In genomic region chr16:44685401-44685800, GRCm38 (mm10) we compare ENCODE assay signal across 28 mouse cellular contexts. TPM values are rescaled to one million over a fixed set of nuclear protein-coding genes. Genes with fewer than 3 reads are reported as not detected.
DNase-seq lines count a peak whose midpoint lies in the region; ATAC-seq lines count a peak whose summit lies in the region.
"Had no signal": no experiment of that assay in that cellular context is flagged by ENCODE, and none has a peak within 500 bp of the region (broad histone marks: within the 10 kb centered on the region; RNA-seq: fewer than 3 reads in every experiment).

No protein-coding gene starts in this region.

- H3K4me3 ChIP-seq in forebrain, embryonic 12.5 days (replicated peaks): no peak overlapping the region
- H3K4me3 ChIP-seq in forebrain, embryonic 11.5 days (ENCODE audit: low read depth, low read length): no peak overlapping the region
- H3K4me3 ChIP-seq in neural tube, embryonic 13.5 days: no peak overlapping the region
- H3K4me3 ChIP-seq: embryonic facial prominence, embryonic 15.5 days; forebrain, embryonic 15.5 days; heart, adult 2 months; heart, embryonic 12.5 days; kidney, embryonic 15.5 days; left cerebral cortex, adult 2 months; limb, embryonic 13.5 days; liver, embryonic 12.5 days; midbrain, embryonic 12.5 days had no signal

- H3K9me3 ChIP-seq in forebrain, embryonic 12.5 days: peaks cover 12% of the 10 kb centered on the region
- peaks cover 4% of the 10 kb centered on the region; the same call in 1 of the 2 replicates for H3K9me3 ChIP-seq in forebrain, embryonic 11.5 days (ENCODE audit: control insufficient read depth, low read length)
- peaks cover 9% of the 10 kb centered on the region; the same call in 1 of the 2 replicates for H3K9me3 ChIP-seq in neural tube, embryonic 13.5 days
- H3K9me3 ChIP-seq: embryonic facial prominence, embryonic 15.5 days; kidney, embryonic 15.5 days; liver, embryonic 12.5 days had no signal

- H3K36me3 ChIP-seq in forebrain, embryonic 12.5 days (replicated peaks): no peaks in the 10 kb centered on the region
- no peaks in the 10 kb centered on the region; the same call in 1 of the 2 replicates for H3K36me3 ChIP-seq in forebrain, embryonic 11.5 days (ENCODE audit: control insufficient read depth, insufficient read depth, low read length)
- no peaks in the 10 kb centered on the region for H3K36me3 ChIP-seq in neural tube, embryonic 13.5 days
- H3K36me3 ChIP-seq: embryonic facial prominence, embryonic 15.5 days; forebrain, embryonic 15.5 days; heart, embryonic 12.5 days; kidney, embryonic 15.5 days; limb, embryonic 13.5 days; liver, embryonic 12.5 days had no signal

- DNase-seq in adrenal gland, adult 2 months: peak; percentile 50
- DNase-seq in adrenal gland, postnatal 4 days (ENCODE audit: low spot score in 2 of 2): no peak
- no peak for DNase-seq in forebrain, embryonic 11.5 days (ENCODE audit: low spot score)
- DNase-seq in neural tube, embryonic 10.5 days (ENCODE audit: extremely low spot score, low spot score): no peak
- DNase-seq in testis, postnatal 14 days (ENCODE audit: low spot score): no peak
- DNase-seq: cerebellum, adult 18-20 months; cerebellum, postnatal 10 days; heart, adult 2 months; heart, postnatal 4 days; kidney, adult 18-20 months; kidney, postnatal 25 days; liver, postnatal 0 days; lung, postnatal 36 days; right cerebral cortex, postnatal 4 days; thymus, adult 2 months; thymus, postnatal 36 days had no signal

- WGBS in forebrain, embryonic 12.5 days: 82% methylated on average over 7 of the region's 7 CpGs
- 81% methylated on average over 7 of the region's 7 CpGs for WGBS in forebrain, embryonic 11.5 days
- whole genome bisulfite sequencing in neural tube, embryonic 13.5 days: 75% methylated on average over 7 of the region's 7 CpGs

- no peak overlapping the region for H3K9ac ChIP-seq in forebrain, embryonic 12.5 days
- H3K9ac ChIP-seq in forebrain, embryonic 11.5 days (ENCODE audit: low read length): no peak overlapping the region
- no peak overlapping the region for H3K9ac ChIP-seq in neural tube, embryonic 13.5 days
- H3K9ac ChIP-seq: embryonic facial prominence, embryonic 15.5 days; forebrain, embryonic 15.5 days; heart, embryonic 12.5 days; kidney, embryonic 15.5 days; limb, embryonic 13.5 days; liver, embryonic 12.5 days; liver, postnatal 0 days; midbrain, embryonic 12.5 days had no signal

- peaks cover 60% of the 10 kb centered on the region for H3K4me1 ChIP-seq in forebrain, embryonic 12.5 days
- peaks cover 11% of the 10 kb centered on the region for H3K4me1 ChIP-seq in forebrain, embryonic 11.5 days (replicated peaks; ENCODE audit: control insufficient read depth, insufficient read depth, low read length)
- H3K4me1 ChIP-seq in neural tube, embryonic 13.5 days (replicated peaks): peaks cover 52% of the 10 kb centered on the region

- no peak overlapping the region for H3K4me2 ChIP-seq in forebrain, embryonic 12.5 days
- no peak overlapping the region for H3K4me2 ChIP-seq in forebrain, embryonic 11.5 days (ENCODE audit: low read depth, low read length, severe bottlenecking)
- no peak overlapping the region for H3K4me2 ChIP-seq in neural tube, embryonic 13.5 days
- H3K4me2 ChIP-seq: embryonic facial prominence, embryonic 15.5 days; forebrain, embryonic 15.5 days; heart, embryonic 12.5 days; kidney, embryonic 15.5 days; limb, embryonic 13.5 days; liver, embryonic 12.5 days; midbrain, embryonic 12.5 days had no signal

- 0 out of 2 replicates have a peak overlapping the region, but pooled peaks have one; percentile 31 for H3K27ac ChIP-seq in forebrain, embryonic 12.5 days
- H3K27ac ChIP-seq in forebrain, embryonic 11.5 days (ENCODE audit: low read depth, low read length): no peak overlapping the region
- H3K27ac ChIP-seq in neural tube, embryonic 13.5 days (replicated peaks): peak overlapping the region; percentile 76
- H3K27ac ChIP-seq: forebrain, embryonic 15.5 days; heart, adult 2 months; kidney, embryonic 15.5 days; left cerebral cortex, adult 2 months; liver, embryonic 12.5 days; midbrain, embryonic 12.5 days; stomach, postnatal 0 days had no signal

- no peak for ATAC-seq in forebrain, embryonic 12.5 days (ENCODE audit: low FRiP score)
- ATAC-seq in forebrain, embryonic 11.5 days (replicated peaks; ENCODE audit: low FRiP score): no peak
- no peak for ATAC-seq in neural tube, embryonic 13.5 days (ENCODE audit: low read depth)
- ATAC-seq: forebrain, embryonic 15.5 days; liver, embryonic 12.5 days; liver, postnatal 0 days had no signal

- no peaks in the 10 kb centered on the region for H3K27me3 ChIP-seq in forebrain, embryonic 12.5 days
- no peaks in the 10 kb centered on the region for H3K27me3 ChIP-seq in forebrain, embryonic 11.5 days (ENCODE audit: control insufficient read depth, insufficient read depth, low read length)
- H3K27me3 ChIP-seq in neural tube, embryonic 13.5 days: no peaks in the 10 kb centered on the region
- H3K27me3 ChIP-seq: embryonic facial prominence, embryonic 15.5 days; forebrain, embryonic 15.5 days; heart, embryonic 12.5 days; kidney, embryonic 15.5 days; limb, embryonic 13.5 days; Patski had no signal

RNA-seq across cellular contexts. Expression of gene Nepro, which starts 38.7 kb away (rescaled TPM):
- total RNA-seq in adrenal gland, adult 2 months (2021): 10 to 100 TPM in 1 of 2 experiments, 1 to 10 TPM in 1; 9.9 to 12.1 TPM
- 5.1 and 5.2 TPM in 2 replicates for polyA plus RNA-seq in adrenal gland, adult 2 months (2012; rRNA removed)
- total RNA-seq in adrenal gland, postnatal 4 days (2021): 10 to 100 TPM; 11.3 to 13.5 TPM
- polyA plus RNA-seq in forebrain, embryonic 12.5 days (2016; fragmentation: Nextera tagmentation; extraction: Ambion mirVana): 9.9 and 10.4 TPM in 2 replicates
- 11.9 and 13.2 TPM in 2 replicates for polyA plus RNA-seq in forebrain, embryonic 11.5 days (2014; fragmentation: Nextera tagmentation; extraction: Ambion mirVana)
- 4.2 and 5.9 TPM in 2 replicates for polyA plus RNA-seq in neural tube, embryonic 13.5 days (2015; fragmentation: Nextera tagmentation; extraction: Ambion mirVana)
